Mouse (Mus musculus): ENCODE results near the gene 2310061I04Rik. TPM values are rescaled to one million over a fixed set of nuclear protein-coding genes. Genes with fewer than 3 reads are reported as not detected.
"Not testable (repeated sequence)": the region's sequence is repeated elsewhere in the genome, so short reads cannot be mapped to it uniquely, and the experiment has no call there.

2310061I04Rik gene
- polyA plus RNA-seq (2012; rRNA removed): 103 TPM in 2 replicates

GRCm38 (mm10) chr17:35896781-35897643 is at the start of gene 2310061I04Rik:
Gene 2310061I04Rik (minus strand): TSS chr17:35897431.
- Histone ChIP-seq H3K27ac (ENCODE audit: insufficient read depth, low read length) (peak within 1 kb of the TSS; percentile 96), H3K4me3 (ENCODE audit: insufficient read depth, low read length) (peak within 1 kb of the TSS; percentile 78), H3K4me1 (ENCODE audit: control insufficient read depth, insufficient read depth, low read length) (peaks cover 2% of the 10 kb centered on the region; the same call in 1 of the 2 replicates)
- TF ChIP-seq POLR2A (IDR thresholded peaks at IDR 0.05; ENCODE audit: extremely low read depth, insufficient read depth, low read length) (peak; percentile 68), CTCF (IDR thresholded peaks at IDR 0.05; ENCODE audit: extremely low read depth, insufficient read depth, low read length) (no peak)

DNA sequence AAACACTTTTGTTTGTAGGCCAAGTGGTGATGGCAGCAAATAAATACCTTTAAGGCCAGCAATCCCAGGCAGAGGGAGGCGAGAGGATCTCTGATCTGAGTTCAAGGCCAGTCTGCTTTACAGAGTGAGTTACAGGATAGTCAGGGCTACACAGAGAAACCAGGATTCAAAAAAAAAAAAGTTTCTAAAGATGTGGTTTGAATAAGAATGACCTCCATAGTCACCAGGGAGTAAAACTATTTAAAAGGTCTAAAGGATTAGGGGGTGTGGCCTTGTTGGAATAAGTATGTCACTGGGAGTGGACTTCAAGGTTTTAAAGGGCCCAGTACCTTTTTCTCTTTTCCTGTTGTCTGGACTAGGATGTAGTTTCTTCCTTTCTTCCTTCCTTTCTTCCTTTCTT is 42.7 kb upstream of the 2310061I04Rik start:
- H3K4me1 ChIP-seq (ENCODE audit: control insufficient read depth, insufficient read depth, low read length): no peaks in the 10 kb centered on the region
- H3K4me3 ChIP-seq (ENCODE audit: insufficient read depth, low read length): no peak overlapping the region
- H3K27ac ChIP-seq (ENCODE audit: insufficient read depth, low read length): no peak overlapping the region
- TF ChIP-seq CTCF (IDR thresholded peaks at IDR 0.05; ENCODE audit: extremely low read depth, insufficient read depth, low read length) (no peak), POLR2A (IDR thresholded peaks at IDR 0.05; ENCODE audit: extremely low read depth, insufficient read depth, low read length) (no peak)

DNA sequence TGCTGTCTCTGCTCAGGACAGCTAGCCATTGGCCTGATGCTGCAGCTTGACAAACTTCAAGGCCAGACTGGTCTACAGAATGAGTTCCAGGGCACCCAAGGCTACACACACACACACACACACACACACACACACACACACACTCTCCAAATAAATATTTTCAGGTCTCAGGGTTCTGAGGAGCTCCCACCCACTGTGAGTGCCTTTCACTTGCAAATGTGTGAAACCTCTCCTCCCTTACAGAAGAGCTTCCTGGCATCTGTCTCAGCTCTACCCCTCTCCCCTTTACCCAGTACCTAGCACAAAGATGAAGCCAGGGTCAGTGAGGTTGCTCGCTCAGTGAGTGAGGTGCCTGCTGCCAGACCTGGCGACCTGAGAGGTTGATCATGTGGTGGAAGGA is 41.9 kb upstream of the 2310061I04Rik start:
- TF ChIP-seq CTCF (IDR thresholded peaks at IDR 0.05; ENCODE audit: extremely low read depth, insufficient read depth, low read length) (no peak), POLR2A (IDR thresholded peaks at IDR 0.05; ENCODE audit: extremely low read depth, insufficient read depth, low read length) (no peak)
- H3K27ac ChIP-seq (ENCODE audit: insufficient read depth, low read length): no peak overlapping the region
- no peaks in the 10 kb centered on the region for H3K4me1 ChIP-seq (ENCODE audit: control insufficient read depth, insufficient read depth, low read length)
- H3K4me3 ChIP-seq (ENCODE audit: insufficient read depth, low read length): no peak overlapping the region

DNA sequence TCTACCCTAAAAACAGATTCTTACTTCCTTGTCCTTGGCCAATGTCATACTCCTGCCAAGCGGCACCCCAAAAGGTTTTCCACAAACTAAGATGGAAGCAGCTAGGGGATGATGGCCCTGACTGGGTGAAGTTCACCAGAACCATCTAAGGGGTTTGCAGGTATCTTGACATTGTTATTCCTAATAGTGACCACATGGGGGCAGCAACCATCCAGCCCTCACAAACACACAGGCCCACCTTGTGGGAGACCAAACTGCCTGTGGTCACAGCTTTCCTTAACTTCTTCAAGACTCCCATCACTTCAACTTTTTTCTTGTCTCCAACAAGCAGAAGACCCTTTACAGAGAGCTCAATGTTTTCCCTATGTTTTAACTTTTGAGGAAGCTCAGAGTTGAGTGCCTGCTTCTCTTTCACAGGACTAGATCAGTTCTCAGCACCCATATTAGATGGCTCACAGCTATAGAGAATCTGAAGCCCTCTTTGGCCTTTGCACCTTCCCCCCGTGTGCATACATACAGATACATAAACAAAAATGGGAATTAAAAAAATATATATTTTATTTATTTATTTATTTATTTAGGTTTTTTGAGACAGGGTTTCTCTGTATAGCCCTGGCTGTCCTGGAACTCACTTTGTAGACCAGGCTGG is 40.6 kb upstream of the 2310061I04Rik start:
- Histone ChIP-seq H3K27ac (ENCODE audit: insufficient read depth, low read length) (no peak overlapping the region), H3K4me1 (ENCODE audit: control insufficient read depth, insufficient read depth, low read length) (no peaks in the 10 kb centered on the region), H3K4me3 (ENCODE audit: insufficient read depth, low read length) (no peak overlapping the region)
- TF ChIP-seq POLR2A (IDR thresholded peaks at IDR 0.05; ENCODE audit: extremely low read depth, insufficient read depth, low read length) (no peak), CTCF (IDR thresholded peaks at IDR 0.05; ENCODE audit: extremely low read depth, insufficient read depth, low read length) (peak; percentile 79)

- H3K4me3 ChIP-seq (ENCODE audit: insufficient read depth, low read length); H3K27ac ChIP-seq (ENCODE audit: insufficient read depth, low read length); H3K4me1 ChIP-seq (ENCODE audit: control insufficient read depth, insufficient read depth, low read length): not testable (repeated sequence)
Observed at GRCm38 (mm10) chr17:35935763-35936162, 38.5 kb upstream of the 2310061I04Rik start.

GRCm38 (mm10) chr17:35932608-35933007 is 35.4 kb upstream of the 2310061I04Rik start:
- TF ChIP-seq POLR2A (IDR thresholded peaks at IDR 0.05; ENCODE audit: extremely low read depth, insufficient read depth, low read length) (no peak), CTCF (IDR thresholded peaks at IDR 0.05; ENCODE audit: extremely low read depth, insufficient read depth, low read length) (no peak)
- Histone ChIP-seq H3K4me1 (ENCODE audit: control insufficient read depth, insufficient read depth, low read length) (no peaks in the 10 kb centered on the region), H3K27ac (ENCODE audit: insufficient read depth, low read length) (no peak overlapping the region), H3K4me3 (ENCODE audit: insufficient read depth, low read length) (no peak overlapping the region)

DNA sequence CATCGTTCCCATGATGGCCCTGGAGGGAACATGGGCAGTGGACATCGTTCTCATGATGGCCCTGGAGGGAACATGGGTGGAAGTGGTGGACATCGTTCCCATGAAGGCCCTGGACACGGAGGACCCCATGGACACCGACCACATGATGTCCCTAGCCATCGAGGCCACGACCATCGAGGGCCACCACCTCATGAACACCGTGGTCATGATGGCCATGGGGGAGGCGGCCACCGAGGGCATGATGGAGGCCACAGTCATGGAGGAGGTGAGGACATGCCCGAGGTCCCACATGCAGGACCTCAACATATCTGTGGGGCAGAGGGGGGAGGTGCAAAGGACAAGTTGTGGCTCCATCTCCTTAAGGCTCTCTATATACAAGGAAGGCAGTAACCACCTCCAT is 33.4 kb upstream of the 2310061I04Rik start:
- Histone ChIP-seq H3K27ac (ENCODE audit: insufficient read depth, low read length) (no peak overlapping the region), H3K4me1 (ENCODE audit: control insufficient read depth, insufficient read depth, low read length) (no peaks in the 10 kb centered on the region), H3K4me3 (ENCODE audit: insufficient read depth, low read length) (no peak overlapping the region)
- no peak for TF ChIP-seq CTCF (IDR thresholded peaks at IDR 0.05; ENCODE audit: extremely low read depth, insufficient read depth, low read length)
- no peak for TF ChIP-seq POLR2A (IDR thresholded peaks at IDR 0.05; ENCODE audit: extremely low read depth, insufficient read depth, low read length)

GRCm38 (mm10) chr17:35929534-35929933 is 32.3 kb upstream of the 2310061I04Rik start:
- Histone ChIP-seq H3K4me3 (ENCODE audit: insufficient read depth, low read length) (no peak overlapping the region), H3K27ac (ENCODE audit: insufficient read depth, low read length) (no peak overlapping the region), H3K4me1 (ENCODE audit: control insufficient read depth, insufficient read depth, low read length) (no peaks in the 10 kb centered on the region)
- TF ChIP-seq CTCF (IDR thresholded peaks at IDR 0.05; ENCODE audit: extremely low read depth, insufficient read depth, low read length) (no peak), POLR2A (IDR thresholded peaks at IDR 0.05; ENCODE audit: extremely low read depth, insufficient read depth, low read length) (no peak)

- H3K4me1 ChIP-seq (ENCODE audit: control insufficient read depth, insufficient read depth, low read length): no peaks in the 10 kb centered on the region; the same call in 1 of the 2 replicates
- no peak overlapping the region for H3K27ac ChIP-seq (ENCODE audit: insufficient read depth, low read length)
- H3K4me3 ChIP-seq (ENCODE audit: insufficient read depth, low read length): no peak overlapping the region
- TF ChIP-seq POLR2A (IDR thresholded peaks at IDR 0.05; ENCODE audit: extremely low read depth, insufficient read depth, low read length): no peak
- no peak for TF ChIP-seq CTCF (IDR thresholded peaks at IDR 0.05; ENCODE audit: extremely low read depth, insufficient read depth, low read length)
Observed at GRCm38 (mm10) chr17:35927471-35927870, 30.2 kb upstream of the 2310061I04Rik start.

DNA sequence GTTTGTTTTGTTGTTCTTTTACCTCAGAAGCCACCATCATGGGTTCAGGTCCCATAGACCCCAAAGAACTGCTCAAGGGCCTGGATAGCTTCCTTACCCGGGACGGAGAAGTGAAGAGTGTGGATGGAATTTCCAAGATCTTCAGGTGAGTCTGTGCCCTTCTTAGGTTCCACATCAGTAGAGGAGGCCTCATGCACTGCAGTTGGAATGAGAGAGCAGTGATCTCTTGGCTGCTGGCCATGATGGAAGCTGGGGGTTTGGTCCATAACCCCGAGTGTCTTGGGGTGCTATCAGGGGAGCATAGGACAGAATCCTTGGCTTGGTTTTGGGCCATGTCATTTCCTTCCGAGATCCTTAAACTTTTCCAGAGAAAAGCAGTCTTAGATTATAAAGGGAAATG is 26.1 kb upstream of the 2310061I04Rik start:
- H3K4me1 ChIP-seq (ENCODE audit: control insufficient read depth, insufficient read depth, low read length): peaks cover 7% of the 10 kb centered on the region; the same call in 1 of the 2 replicates
- no peak overlapping the region for H3K27ac ChIP-seq (ENCODE audit: insufficient read depth, low read length)
- no peak overlapping the region for H3K4me3 ChIP-seq (ENCODE audit: insufficient read depth, low read length)
- TF ChIP-seq POLR2A (IDR thresholded peaks at IDR 0.05; ENCODE audit: extremely low read depth, insufficient read depth, low read length) (no peak), CTCF (IDR thresholded peaks at IDR 0.05; ENCODE audit: extremely low read depth, insufficient read depth, low read length) (no peak)
